Mouse (Mus musculus): ENCODE results near the gene Icmt. TPM values are rescaled to one million over a fixed set of nuclear protein-coding genes. Genes with fewer than 3 reads are reported as not detected.
A peak's percentile ranks its signal among the peaks of the same experiment; 100 is the strongest.

Gene Icmt
- polyA plus RNA-seq, 1 experiment from 2014 or later = 27.6 TPM

GRCm38 (mm10) chr4:152291562-152291961, 5.5 kb upstream of the Icmt start, which contains the start of gene Hes3:
Gene Hes3, minus strand, starts transcription at chr4:152291662.
- 12% methylated on average over 6 of the region's 6 CpGs for WGBS
- DNase-seq (ENCODE audit: low spot score) = no peak
- no peaks in the 10 kb centered on the region for H3K36me3 ChIP-seq
- peak within 1 kb of the TSS; percentile 48 for H3K4me3 ChIP-seq
- H3K27ac ChIP-seq (replicated peaks) = peak within 1 kb of the TSS; percentile 84
- peaks cover 98% of the 10 kb centered on the region for H3K27me3 ChIP-seq (ENCODE audit: low read depth, poor library complexity, severe bottlenecking)
- H3K9me3 ChIP-seq (replicated peaks) = no peaks in the 10 kb centered on the region
- H3K4me1 ChIP-seq = peaks cover 85% of the 10 kb centered on the region

GRCm38 (mm10) chr4:152292102-152292765, 4.8 kb upstream of the Icmt start:
- peaks cover 79% of the 10 kb centered on the region for H3K4me1 ChIP-seq
- H3K27ac ChIP-seq (replicated peaks) = peak overlapping the region; percentile 84
- no peaks in the 10 kb centered on the region for H3K9me3 ChIP-seq (replicated peaks)
- H3K27me3 ChIP-seq (ENCODE audit: low read depth, poor library complexity, severe bottlenecking) = peaks cover 91% of the 10 kb centered on the region
- 11% methylated on average over 12 of the region's 12 CpGs for WGBS
- H3K4me3 ChIP-seq = peak overlapping the region; percentile 29
- H3K36me3 ChIP-seq = no peaks in the 10 kb centered on the region
- peak; percentile 63 for DNase-seq (ENCODE audit: low spot score)

- Histone ChIP-seq H3K36me3 (0 out of 2 replicates have a peak, but pooled peaks cover under 1% of the 10 kb centered on the region), H3K4me3 (0 out of 2 replicates have a peak overlapping the region, but pooled peaks have one; percentile 12), H3K4me1 (peaks cover 84% of the 10 kb centered on the region), H3K27ac (replicated peaks) (peak overlapping the region; percentile 84), H3K9me3 (replicated peaks) (no peaks in the 10 kb centered on the region), H3K27me3 (ENCODE audit: low read depth, poor library complexity, severe bottlenecking) (peaks cover 78% of the 10 kb centered on the region)
- 57% methylated on average over 10 of the region's 10 CpGs for WGBS
- peak; percentile 48 for DNase-seq (ENCODE audit: low spot score)
Measured at GRCm38 (mm10) chr4:152294188-152294929, 2.7 kb upstream of the Icmt start.

GRCm38 (mm10) chr4:152295916-152296315, 1.1 kb upstream of the Icmt start:
- 59% methylated on average over 4 of the region's 4 CpGs for WGBS
- no peak for DNase-seq (ENCODE audit: low spot score)
- Histone ChIP-seq H3K4me1 (peaks cover 69% of the 10 kb centered on the region), H3K27me3 (ENCODE audit: low read depth, poor library complexity, severe bottlenecking) (peaks cover 62% of the 10 kb centered on the region), H3K27ac (replicated peaks) (no peak overlapping the region), H3K36me3 (peaks cover 17% of the 10 kb centered on the region), H3K4me3 (no peak overlapping the region), H3K9me3 (replicated peaks) (no peaks in the 10 kb centered on the region)

GRCm38 (mm10) chr4:152296371-152296770, 656 bp upstream of the Icmt start:
- WGBS = 19% methylated on average over 8 of the region's 8 CpGs
- Histone ChIP-seq H3K27me3 (ENCODE audit: low read depth, poor library complexity, severe bottlenecking) (peaks cover 57% of the 10 kb centered on the region), H3K27ac (replicated peaks) (peak overlapping the region; percentile 38; the same call in 1 of the 2 replicates), H3K4me1 (peaks cover 64% of the 10 kb centered on the region), H3K36me3 (peaks cover 21% of the 10 kb centered on the region), H3K9me3 (replicated peaks) (no peaks in the 10 kb centered on the region), H3K4me3 (peak overlapping the region; percentile 99)
- DNase-seq (ENCODE audit: low spot score) = no peak

- H3K4me3 ChIP-seq = peak overlapping the region; percentile 99; the same call in 1 of the 2 replicates
Measured at GRCm38 (mm10) chr4:152298836-152299235, 1.8 kb downstream of the Icmt start.

GRCm38 (mm10) chr4:152300375-152300774, 3.3 kb downstream of the Icmt start:
- Histone ChIP-seq H3K4me3 (no peak overlapping the region), H3K27ac (replicated peaks) (no peak overlapping the region), H3K27me3 (ENCODE audit: low read depth, poor library complexity, severe bottlenecking) (peaks cover 17% of the 10 kb centered on the region), H3K36me3 (peaks cover 61% of the 10 kb centered on the region), H3K4me1 (peaks cover 35% of the 10 kb centered on the region), H3K9me3 (replicated peaks) (no peaks in the 10 kb centered on the region)
- WGBS = 94% methylated on average over 8 of the region's 8 CpGs
- no peak for DNase-seq (ENCODE audit: low spot score)

More at GRCm38 (mm10) chr4:152298836-152299235, 1.8 kb downstream of the Icmt start:
- peaks cover 46% of the 10 kb centered on the region for H3K36me3 ChIP-seq
- peaks cover 45% of the 10 kb centered on the region for H3K4me1 ChIP-seq
- peaks cover 33% of the 10 kb centered on the region for H3K27me3 ChIP-seq (ENCODE audit: low read depth, poor library complexity, severe bottlenecking)
- no peak overlapping the region for H3K27ac ChIP-seq (replicated peaks)
- H3K9me3 ChIP-seq (replicated peaks) = no peaks in the 10 kb centered on the region
- no peak for DNase-seq (ENCODE audit: low spot score)
- 83% methylated on average over 14 of the region's 14 CpGs for WGBS

- 64% methylated on average over 11 of the region's 11 CpGs for WGBS
Measured at GRCm38 (mm10) chr4:152302012-152302411, 5.0 kb downstream of the Icmt start.

GRCm38 (mm10) chr4:152303172-152303571, 6.1 kb downstream of the Icmt start:
- Histone ChIP-seq H3K27me3 (ENCODE audit: low read depth, poor library complexity, severe bottlenecking) (peaks cover 6% of the 10 kb centered on the region; the same call in 1 of the 2 replicates), H3K27ac (replicated peaks) (no peak overlapping the region), H3K4me1 (peaks cover 16% of the 10 kb centered on the region), H3K9me3 (replicated peaks) (no peaks in the 10 kb centered on the region), H3K36me3 (peaks cover 68% of the 10 kb centered on the region), H3K4me3 (no peak overlapping the region)
- DNase-seq (ENCODE audit: low spot score) = no peak
- WGBS = 94% methylated on average over 10 of the region's 10 CpGs

More at GRCm38 (mm10) chr4:152302012-152302411, 5.0 kb downstream of the Icmt start:
- Histone ChIP-seq H3K4me1 (peaks cover 25% of the 10 kb centered on the region), H3K4me3 (no peak overlapping the region), H3K27ac (replicated peaks) (no peak overlapping the region), H3K36me3 (peaks cover 65% of the 10 kb centered on the region), H3K27me3 (ENCODE audit: low read depth, poor library complexity, severe bottlenecking) (peaks cover 6% of the 10 kb centered on the region; the same call in 1 of the 2 replicates), H3K9me3 (replicated peaks) (no peaks in the 10 kb centered on the region)
- no peak for DNase-seq (ENCODE audit: low spot score)

GRCm38 (mm10) chr4:152304685-152305084, 7.7 kb downstream of the Icmt start:
- H3K4me3 ChIP-seq = no peak overlapping the region
- no peaks in the 10 kb centered on the region for H3K9me3 ChIP-seq (replicated peaks)
- no peak overlapping the region for H3K27ac ChIP-seq (replicated peaks)
- peaks cover 5% of the 10 kb centered on the region for H3K27me3 ChIP-seq (ENCODE audit: low read depth, poor library complexity, severe bottlenecking)
- peaks cover 6% of the 10 kb centered on the region for H3K4me1 ChIP-seq
- DNase-seq (ENCODE audit: low spot score) = no peak
- WGBS = 94% methylated on average over 6 of the region's 6 CpGs
- peaks cover 67% of the 10 kb centered on the region for H3K36me3 ChIP-seq

GRCm38 (mm10) chr4:152305991-152306390, 9.0 kb downstream of the Icmt start:
- Histone ChIP-seq H3K4me1 (peaks cover 6% of the 10 kb centered on the region), H3K36me3 (peaks cover 54% of the 10 kb centered on the region), H3K4me3 (no peak overlapping the region), H3K27ac (replicated peaks) (no peak overlapping the region), H3K9me3 (replicated peaks) (no peaks in the 10 kb centered on the region), H3K27me3 (ENCODE audit: low read depth, poor library complexity, severe bottlenecking) (peaks cover 18% of the 10 kb centered on the region)
- DNase-seq (ENCODE audit: low spot score) = no peak
- 89% methylated on average over 6 of the region's 6 CpGs for WGBS

- Histone ChIP-seq H3K27me3 (ENCODE audit: low read depth, poor library complexity, severe bottlenecking) (peaks cover 33% of the 10 kb centered on the region), H3K4me3 (no peak overlapping the region), H3K9me3 (replicated peaks) (no peaks in the 10 kb centered on the region), H3K4me1 (peaks cover 8% of the 10 kb centered on the region), H3K36me3 (peaks cover 39% of the 10 kb centered on the region), H3K27ac (replicated peaks) (no peak overlapping the region)
- DNase-seq (ENCODE audit: low spot score) = no peak
- WGBS = 84% methylated on average over 9 of the region's 9 CpGs
Measured at GRCm38 (mm10) chr4:152307542-152307941, 10.5 kb downstream of the Icmt start.

GRCm38 (mm10) chr4:152312186-152312585, 15.2 kb downstream of the Icmt start:
- peaks cover 5% of the 10 kb centered on the region for H3K36me3 ChIP-seq
- H3K27me3 ChIP-seq (ENCODE audit: low read depth, poor library complexity, severe bottlenecking) = peaks cover 80% of the 10 kb centered on the region
- peaks cover 34% of the 10 kb centered on the region for H3K4me1 ChIP-seq
- no peaks in the 10 kb centered on the region for H3K9me3 ChIP-seq (replicated peaks)
- 4% methylated on average over 14 of the region's 14 CpGs for WGBS
- H3K27ac ChIP-seq (replicated peaks) = no peak overlapping the region
- DNase-seq (ENCODE audit: low spot score) = no peak
- H3K4me3 ChIP-seq = peak overlapping the region; percentile 52
